Mouse (Mus musculus) lung, postnatal 14 days (tissue): ENCODE results near the gene Btk.
A peak's percentile ranks its signal among the peaks of the same experiment; 100 is the strongest.
"Not testable (repeated sequence)": the region's sequence is repeated elsewhere in the genome, so short reads cannot be mapped to it uniquely, and the experiment has no call there.

Experiments
- DNase-seq: peaks from one replicate; pipeline ENCODE4 v3.0.0; 2021

Gene Btk

DNA sequence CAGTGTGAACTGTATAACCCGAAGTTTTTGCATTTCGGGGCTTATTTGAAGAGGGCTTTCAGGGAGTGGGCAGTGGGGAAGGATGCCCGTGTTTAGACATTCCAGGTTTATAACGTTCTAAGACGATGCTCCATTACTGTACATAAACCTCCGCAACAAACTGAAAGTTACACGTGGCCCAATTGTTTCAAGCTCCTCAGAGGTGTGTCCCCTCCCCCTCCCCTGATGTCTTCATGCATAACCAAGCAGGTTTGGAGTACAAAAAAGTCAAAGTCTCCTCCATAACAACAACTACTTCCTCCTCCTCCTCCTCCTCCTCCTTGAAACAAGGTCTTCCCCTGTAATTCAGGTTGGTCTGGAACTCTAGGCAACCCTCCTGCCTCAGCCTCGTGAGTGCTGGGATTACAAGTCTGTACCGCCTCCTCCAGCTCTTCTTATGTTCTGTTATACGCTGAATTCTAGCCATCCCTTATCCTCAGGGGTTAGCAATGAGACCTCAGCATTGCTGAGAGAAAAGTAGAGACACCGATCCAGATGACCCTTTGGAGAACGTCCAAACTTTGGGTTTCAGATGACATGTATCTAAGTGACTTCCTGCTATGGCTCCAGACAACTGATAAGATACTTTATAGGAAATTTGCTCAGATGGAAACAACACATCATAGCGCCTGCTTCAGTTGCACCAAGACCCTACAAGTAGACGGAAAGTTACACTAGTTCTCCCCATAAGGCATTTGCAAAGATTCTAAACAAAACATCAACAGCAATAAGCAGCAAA lies 2.7 kb downstream of the Btk start:
- no peak for DNase-seq

DNA sequence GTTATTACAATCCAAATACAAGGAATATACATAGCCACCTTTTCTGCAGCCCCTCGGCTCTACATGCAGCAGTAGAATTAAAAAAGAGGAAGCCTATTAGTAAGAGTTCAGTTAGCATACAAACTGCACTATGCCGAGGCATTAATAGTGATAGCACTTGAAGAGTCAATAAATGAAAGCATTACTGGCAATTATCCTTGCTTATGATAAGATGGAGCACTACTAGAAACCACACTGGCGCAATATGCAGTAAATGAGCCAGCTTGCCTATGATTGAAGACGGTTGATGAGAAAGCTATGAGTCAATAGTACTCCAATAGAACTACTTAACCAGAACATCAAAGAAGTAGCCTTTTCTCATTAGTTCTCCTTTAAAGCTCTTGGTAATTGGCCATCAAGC lies 5.5 kb downstream of the Btk start:
- no peak for DNase-seq

DNA sequence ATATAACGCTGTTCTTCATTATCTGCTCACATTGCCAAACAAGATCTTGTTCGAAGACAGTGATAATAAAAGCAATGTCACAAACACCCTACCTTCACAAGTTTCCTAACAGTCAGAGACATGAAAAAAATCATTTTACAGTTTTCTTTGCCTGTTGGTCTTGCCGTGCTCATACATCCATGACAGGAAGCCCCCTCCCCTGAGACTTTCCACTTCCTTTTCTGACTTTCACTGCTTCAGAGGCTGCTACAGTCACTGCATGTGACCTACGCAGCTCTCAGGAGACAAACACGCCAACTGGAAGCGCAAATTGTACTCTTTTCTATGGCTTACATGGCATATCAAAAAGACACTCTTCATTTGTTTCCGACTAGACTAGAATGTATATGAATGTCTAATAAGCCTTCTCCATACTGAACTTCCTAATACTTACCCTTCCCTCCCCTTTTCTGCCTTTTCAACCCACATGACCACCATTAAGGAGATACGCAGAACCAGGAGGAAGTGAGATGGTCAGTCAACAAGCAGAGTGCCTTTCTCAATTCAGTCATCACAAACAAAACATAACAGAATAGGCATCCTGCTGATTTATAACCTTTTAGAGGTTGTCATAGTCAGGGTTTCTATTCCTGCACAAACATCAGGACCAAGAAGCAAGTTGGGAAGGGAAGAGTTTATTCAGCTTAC lies 16.7 kb downstream of the Btk start:
- no peak for DNase-seq

DNA sequence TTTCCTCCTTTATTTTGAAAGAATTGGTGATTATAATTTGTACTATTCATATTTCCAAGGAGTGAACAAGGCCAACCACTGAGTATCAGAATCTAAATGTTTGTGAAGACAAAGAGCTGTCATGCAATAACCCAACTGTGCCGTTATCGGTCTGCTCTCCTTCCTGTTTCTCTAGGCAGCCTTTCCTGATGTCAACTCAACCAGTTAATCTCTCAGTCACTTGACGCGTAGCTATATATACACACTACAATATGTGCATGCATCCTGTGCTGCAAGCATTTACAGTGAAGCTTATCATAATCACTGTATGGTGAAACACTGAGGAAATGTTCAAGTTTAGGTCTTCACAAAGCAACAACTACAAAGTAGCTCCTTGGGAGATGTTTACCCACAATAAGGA lies 19.0 kb downstream of the Btk start:
- no peak for DNase-seq

DNA sequence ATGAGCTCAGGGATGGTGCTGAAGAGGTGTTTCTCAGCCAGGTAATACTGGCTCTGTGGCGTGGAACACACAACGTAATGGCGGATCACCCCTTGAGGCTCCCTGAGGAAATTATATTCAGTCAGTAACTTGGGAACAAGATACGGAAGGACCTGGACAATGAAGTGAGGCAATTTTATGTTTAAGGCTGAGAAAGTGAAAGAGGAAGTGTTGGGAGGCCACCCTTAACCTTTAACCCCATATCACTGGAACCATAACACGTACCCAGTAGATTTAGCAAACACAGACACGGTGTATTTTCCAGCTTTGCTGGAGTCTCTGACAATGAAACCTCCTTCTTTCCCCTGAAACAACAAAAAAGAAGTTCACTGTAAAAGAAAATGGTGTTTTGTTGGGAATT lies 28.9 kb downstream of the Btk start:
- no peak for DNase-seq

DNA sequence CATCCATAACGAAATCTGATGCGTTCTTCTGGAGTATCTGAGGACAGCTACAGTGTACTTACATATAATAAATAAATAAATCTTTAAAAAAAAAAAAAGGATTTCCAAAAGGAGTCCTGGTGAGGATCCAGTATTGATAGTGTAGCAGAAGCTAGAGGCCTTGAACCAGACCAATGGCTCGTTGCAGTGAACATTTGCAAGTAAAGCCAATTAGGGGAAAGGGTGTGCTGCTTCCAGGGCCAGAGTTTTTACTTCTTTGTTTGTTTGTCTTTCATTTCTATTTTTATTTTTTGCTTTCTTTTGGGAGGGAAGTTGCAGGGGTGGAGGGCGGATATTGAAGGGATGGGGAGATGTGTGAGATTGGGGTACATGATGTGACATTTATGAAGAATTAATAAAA lies 30.0 kb downstream of the Btk start:
- DNase-seq, result no peak

DNA sequence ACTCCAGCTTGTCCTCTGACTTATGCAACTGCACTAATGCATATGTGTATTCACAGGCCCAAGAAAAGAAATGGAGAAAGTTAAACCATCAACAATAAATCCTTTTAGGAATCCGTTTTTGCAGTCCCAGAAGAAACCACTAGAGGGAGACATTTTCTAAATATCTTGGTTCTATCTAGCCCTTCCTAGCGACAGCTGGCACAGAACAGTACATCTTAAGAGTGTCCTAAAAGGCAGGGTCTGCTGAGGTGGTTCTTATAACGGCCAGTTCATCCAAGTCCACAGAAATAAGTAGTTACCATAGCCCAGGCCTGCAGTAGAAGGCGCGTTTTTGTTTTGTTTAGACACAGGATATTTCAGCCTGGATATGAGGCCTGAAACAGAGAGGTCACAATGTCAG lies 32.5 kb downstream of the Btk start:
- peak; percentile 26 for DNase-seq

DNA sequence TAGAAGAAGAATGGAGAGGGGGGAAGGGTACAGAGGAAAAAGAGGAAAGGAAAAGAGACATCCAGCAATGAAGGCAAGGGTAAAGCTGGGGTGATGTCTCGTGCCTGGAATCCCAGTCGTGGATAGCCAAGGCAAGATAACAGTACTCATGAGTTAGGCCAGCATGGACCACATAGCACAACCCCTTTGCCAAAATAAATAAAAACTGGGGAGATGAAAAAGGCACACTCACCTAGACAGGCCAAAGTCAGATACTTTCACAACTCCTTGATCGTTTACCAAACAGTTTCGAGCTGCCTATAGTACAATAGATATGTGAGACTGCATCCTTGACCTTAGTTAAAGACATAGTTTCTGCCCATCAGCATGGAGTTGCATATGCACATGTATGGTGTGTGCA lies 36.0 kb downstream of the Btk start:
- no peak for DNase-seq

DNA sequence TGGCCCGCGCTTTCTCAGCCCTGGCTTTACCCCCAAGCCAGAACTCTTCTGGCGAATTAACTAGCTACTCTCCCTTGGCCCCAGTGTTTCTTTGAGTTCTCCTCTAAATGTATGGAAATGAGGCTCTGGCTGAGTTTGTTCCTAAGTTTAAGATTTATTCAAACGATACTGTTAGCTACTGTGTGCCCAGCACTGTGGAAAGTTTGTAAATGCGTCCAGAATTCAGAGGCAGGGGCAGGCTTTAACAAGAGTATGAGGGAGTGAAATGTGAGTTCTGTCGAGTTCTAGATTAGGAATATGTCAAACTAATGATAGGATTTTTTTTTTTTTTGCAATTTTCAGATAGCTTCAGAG lies 41.4 kb downstream of the Btk start:
- no peak for DNase-seq

DNA sequence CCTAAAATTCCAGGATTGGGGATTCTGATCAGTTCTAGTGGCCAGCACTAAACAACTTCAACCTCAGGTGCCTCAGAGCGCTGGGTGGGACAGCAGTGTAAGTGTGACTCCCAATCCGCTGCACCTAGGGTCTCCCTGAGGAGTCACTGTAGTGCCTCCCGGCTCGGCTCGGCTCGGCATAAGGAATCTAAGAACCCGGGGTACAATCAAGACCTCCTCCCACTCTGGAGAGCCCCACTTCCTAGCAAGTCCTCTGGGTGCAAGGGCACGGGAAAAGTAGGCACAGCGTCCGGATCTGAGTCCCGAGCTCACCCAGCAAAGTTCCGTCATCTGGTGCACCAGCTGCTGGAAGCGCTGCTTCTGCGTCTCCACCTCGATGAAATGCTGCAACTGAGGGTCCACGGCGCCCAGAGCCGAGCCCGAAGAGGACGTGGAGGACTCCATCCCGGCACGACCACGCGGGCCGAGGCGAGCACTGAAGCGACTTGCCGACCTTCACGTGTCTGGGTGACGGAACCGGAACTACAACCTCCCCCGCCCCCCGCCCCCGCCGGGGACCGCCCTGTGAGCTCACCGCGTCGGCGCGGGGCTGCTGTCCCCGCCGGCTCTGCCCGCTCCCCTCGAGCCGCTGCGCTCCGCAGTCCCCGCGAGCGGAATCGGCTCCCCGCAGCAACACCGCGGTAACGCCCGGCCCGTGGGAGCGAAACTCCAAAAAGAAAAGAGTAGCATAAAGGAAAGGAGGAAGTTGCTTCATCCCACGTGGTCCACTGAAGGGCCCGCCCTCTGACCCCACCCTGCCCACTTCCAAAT lies 42.0 kb downstream of the Btk start, which contains the start of gene Timm8a1:
Gene Timm8a1 (minus strand): TSS at position 721 of the 810 bp plus-strand sequence.
- DNase-seq, result peak; percentile 53

DNA sequence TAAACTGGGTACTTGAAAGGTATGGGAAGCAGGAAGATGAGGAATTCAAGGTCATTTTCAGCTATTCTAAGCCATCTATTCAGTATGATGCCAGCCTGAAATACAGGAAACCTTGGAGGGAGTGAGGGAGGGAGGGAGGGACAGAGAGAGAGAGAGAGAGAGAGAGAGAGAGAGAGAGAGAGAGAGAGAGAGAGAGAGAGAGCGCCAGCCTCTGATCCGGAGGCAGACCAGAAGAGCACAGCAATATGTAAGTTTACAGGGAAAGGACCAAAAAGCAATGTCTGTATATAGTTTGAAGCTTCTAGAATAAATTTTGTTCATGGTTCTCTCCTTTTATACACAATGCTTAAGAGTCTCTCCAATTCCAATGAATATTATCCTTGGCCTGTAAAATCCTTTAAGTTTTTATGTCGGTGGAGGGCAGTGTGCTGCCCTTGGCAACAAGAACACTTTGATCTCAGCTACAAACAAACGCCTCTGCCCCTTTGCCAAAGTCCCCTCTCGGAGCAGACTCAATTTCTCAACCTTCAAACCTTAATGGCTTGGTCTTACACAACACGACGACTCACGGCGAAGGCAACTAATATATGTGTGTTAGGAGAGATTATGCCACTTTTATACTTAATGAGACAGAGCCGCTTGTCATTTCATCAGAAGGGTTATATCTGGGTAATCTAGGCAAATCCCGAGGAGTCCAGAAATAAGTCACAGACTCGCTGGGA lies 42.8 kb downstream of the Btk start:
- DNase-seq, result no peak

DNA sequence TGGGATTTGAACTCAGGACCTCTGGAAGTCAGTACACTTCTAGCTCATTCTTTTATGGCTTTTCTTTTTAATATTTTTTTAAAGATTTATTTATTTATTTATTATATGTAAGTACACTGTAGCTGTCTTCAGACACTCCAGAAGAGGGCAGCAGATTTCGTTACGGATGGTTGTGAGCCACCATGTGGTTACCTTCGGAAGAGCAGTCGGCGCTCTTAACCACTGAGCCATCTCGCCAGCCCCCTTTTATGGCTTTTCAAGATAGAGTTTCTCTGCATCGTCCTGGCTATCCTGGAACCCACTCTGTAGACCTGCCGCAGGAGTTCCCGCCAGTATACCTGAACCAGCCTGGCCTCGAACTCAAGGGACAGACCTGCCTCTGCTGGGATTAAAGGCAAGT lies 43.6 kb downstream of the Btk start:
- DNase-seq, result not testable (repeated sequence)

DNA sequence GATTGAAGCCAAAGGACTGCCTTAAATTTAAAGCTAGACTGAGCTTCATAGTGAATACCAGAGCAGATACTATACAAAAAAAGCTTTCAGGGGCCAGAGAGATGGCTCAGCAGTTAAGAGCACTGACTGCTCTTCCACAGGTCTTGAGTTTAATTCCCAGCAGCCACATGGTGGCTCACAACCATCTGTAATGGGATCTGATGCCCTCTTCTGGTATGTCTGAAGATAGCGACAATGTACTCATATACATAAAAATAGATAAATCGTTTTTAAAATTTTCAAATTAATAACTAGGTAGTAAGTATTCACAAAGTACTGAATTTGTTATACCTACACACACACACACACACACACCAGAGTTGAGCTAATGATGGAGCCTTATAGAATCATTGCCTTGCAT lies 50.0 kb downstream of the Btk start:
- no peak for DNase-seq

DNA sequence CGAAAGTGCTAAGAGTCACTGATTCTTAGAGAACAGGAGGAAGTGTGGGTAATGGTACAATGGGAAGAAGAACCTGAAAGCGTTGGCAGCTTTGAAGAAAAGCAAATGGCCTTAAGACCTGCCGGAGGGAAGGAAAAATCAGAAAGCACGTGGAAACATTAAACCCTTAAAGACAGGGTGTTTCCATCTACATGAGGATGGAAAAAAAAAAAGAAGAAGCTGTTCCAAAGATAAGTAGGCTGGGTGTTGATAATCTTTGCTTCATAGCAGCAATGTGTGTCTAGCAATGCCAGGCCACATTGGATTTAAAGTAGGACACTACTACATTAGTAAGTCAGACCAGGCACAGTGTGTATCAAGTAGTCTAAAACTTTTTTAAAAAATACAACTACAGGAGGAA lies 58.1 kb downstream of the Btk start:
- DNase-seq, result no peak

DNA sequence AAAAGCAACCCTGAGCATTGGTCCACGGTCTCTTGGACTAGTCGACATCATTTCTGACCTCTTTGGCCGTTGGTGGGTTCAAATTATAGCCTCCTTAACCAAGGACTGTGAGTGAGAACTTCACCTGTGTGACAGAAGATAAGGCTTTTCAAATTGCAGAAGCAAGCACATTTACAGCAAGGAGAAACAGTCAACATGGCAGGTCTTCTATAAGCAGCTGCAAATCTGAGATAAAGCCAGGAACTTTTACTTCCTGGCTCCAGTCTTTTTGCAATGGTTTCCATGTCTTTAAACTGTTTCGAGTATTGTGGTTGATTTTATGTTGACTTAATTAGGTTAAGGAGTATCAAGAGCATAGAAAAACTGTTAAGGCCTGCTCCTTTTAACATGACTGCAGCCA lies 59.6 kb downstream of the Btk start:
- DNase-seq, result no peak

DNA sequence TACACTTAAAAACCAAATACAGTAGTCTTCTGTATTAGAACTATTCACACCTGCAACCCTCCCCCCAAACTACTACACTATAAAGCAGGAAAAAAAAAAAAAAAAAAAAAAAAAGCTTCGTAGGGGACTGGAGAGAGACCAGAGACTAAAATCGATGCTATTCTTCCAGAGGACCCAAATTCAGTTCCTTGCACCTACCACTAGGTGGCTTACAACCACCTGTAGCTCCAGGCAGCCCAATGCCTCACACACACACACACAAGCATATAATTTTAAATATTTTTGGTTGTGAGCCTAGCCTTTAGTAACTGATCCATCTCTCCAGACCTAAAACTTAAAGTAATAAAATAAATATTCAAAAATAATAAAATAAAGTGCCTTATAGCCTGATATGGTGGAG lies 73.9 kb downstream of the Btk start:
- DNase-seq, result no peak

DNA sequence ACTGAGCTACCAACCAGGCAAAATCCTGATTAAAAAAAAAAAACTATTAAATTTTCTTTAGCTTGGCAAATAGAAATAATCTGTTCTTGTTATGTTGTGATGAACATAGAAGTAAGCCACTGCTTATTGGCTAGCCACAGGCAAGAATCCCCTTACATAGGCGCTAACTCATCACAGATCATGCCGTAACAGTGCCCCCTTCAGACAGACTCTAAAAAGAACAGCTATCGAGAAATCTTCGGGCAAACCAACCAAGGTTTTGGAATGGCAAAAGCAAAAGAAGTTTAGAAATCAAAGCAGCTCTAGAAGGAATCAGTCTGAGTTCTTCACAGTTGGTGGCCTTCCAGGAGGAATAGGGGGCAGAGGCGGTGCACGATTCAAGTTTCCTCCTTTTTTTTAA lies 75.4 kb downstream of the Btk start:
- DNase-seq, result no peak

DNA sequence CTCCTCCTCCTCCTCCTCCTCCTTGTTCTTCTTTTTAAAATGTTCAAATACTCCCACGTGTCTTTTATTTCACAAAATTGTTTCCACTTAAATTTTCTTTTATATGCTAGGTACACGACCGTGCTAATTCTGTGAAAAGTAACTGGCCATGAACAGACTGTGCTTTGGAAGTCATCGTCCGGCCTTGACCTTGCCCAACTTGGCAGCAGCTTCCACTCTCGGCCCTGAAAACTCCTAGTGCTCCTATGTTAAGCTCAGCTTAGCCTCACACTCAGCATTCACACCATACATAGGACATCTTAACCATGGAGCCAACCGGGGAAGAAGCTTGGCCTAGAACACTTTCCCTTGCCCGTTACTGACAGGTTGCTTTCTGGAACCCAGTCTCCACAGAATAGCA lies 82.7 kb downstream of the Btk start:
- no peak for DNase-seq
